Mouse (Mus musculus) fibroblast of lung, adult 2 months (primary cell): Measurements from ENCODE around the gene Wnk4.
A peak's percentile ranks its signal among the peaks of the same experiment; 100 is the strongest.
"Not testable (repeated sequence)": the region's sequence is repeated elsewhere in the genome, so short reads cannot be mapped to it uniquely, and the experiment has no call there.

ENCODE experiments used
- DNase-seq: peaks from one replicate; pipeline ENCODE4 v3.0.0-alpha.2; 2011; ENCODE audit warnings: low read depth

Wnk4 gene

DNA sequence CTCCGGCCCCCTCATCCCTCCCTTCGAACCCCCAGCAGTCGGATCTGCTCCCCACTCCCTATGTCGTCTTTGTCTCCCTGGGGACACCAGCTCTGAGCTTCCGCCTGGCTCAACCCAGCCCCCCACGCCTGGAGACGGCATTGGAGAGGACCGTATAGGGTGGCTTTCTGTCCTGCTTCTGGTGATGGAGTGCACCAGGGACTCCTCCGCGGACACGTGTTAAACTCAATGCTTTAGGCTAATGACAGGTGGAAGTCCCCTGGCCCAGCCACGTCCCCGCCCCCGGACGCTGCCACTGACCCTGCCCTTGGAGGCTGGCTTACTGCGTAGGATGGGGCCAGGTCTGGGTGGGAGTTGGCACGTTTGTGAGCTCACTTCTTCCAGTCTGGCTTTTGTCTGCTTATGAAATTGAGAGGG, 56.1 kb downstream of the Wnk4 start:
- no peak for DNase-seq

DNA sequence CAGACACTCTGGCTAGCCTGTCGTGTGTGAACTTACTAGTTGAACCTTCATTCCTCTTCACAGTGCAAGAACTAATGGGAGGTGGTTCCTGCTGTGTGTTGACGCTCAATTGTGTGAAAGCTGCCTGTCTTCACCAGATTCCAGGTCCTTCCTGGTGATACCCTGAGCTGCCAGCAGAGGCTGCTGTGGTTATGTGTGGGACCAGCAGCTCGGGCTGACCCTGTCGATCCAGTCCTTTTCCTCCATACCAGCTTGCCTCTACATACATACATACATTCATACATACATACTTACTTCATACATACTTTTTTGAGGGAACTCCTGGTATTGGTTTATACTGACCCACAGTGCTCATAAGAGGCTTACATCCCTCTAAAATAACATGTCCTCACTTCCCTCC, 63.2 kb downstream of the Wnk4 start:
- peak; percentile 30 for DNase-seq

DNA sequence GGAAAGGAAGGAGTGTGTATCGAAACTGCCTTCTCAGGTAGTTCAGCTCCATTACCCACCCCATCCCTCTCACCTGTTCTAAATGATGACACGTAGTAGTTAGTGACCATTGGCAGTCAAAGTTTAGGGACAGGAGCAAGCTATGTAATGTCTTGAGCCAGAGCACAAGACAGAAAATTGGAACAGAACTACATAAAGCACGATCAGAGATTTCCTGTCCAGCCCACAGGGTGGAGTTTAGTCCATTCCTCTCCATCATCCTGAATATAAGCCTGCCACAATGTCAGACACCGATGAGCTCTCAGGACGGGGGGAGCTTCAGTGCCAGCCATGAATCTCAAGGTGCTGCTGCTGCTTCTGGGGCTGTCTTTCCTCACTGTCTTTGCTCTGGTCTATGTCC, 64.4 kb downstream of the Wnk4 start, which contains the start of gene Aoc2:
Gene Aoc2 (plus strand): TSS at position 301 of the 400 bp plus-strand sequence.
- no peak for DNase-seq

DNA sequence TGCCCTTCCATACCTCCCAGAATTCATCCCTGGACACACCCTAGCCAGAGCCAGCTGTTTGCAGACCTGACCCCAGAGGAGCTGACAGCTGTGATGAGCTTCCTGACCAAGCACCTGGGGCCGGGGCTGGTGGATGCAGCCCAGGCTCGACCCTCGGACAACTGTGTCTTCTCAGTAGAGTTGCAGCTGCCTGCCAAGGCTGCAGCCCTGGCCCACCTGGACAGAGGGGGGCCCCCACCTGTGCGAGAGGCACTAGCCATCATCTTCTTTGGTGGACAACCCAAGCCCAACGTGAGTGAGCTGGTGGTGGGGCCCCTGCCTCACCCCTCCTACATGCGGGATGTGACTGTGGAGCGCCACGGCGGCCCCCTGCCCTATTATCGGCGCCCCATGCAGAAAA, 64.8 kb downstream of the Wnk4 start:
- DNase-seq: not testable (repeated sequence)

DNA sequence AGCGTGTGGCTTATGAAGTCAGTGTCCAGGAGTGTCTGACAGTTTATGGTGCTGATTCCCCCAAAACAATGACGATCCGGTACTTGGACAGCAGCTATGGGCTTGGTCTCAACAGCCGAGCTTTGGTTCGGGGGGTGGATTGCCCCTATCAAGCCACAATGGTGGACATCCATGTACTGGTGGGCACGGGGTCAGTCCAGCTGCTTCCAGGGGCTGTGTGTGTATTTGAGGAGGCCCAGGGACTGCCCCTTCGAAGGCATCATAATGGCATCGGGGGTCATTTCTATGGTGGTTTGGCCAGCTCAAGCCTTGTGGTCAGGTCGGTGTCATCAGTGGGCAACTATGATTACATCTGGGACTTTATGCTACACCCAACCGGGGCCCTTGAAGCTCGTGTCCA, 65.8 kb downstream of the Wnk4 start:
- no peak for DNase-seq
